ENCODE assay signal across 8 mouse cellular contexts in the genomic region with DNA sequence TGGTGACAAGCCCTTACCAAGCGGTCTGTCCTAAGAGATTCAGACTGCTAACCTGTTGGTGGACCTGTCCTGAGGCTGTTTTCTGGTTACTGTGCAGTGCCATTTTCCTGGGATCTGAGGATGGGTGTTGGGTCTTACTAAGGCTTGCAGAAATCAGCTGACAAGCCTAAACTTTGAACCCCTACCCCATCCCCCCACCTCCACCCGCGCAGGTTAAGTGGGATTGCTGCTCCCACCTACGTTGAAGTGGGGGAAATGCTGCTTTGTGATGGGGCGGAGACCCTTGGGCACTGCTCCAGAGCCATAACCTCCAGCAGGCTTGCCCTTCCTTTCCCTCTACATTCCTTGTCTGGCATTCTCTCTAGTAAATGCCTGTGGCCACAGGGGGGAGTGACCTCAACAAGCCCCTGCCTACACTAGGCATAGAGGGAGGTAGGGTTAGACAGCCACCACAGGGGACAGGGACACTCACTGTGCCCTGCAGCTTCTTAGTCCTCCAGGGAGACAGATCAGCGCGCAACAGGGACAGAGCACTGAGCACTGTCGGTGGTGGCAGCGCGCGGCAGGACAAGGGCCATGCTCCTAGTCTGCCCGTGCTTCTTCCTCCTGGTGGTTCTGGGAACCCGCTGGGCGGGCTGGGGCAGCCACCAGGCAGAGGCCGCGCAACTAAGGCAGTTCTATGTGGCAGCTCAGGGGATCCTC. TPM values are rescaled to one million over a fixed set of nuclear protein-coding genes. Genes with fewer than 3 reads are reported as not detected.
DNase-seq lines count a peak whose midpoint lies in the region; ATAC-seq lines count a peak whose summit lies in the region.

Gene F5, plus strand, starts transcription at position 452 of the 702 bp plus-strand sequence.

- no peak for DNase-seq in lung, postnatal 36 days
- no peak for DNase-seq in limb, embryonic 10.5 days (ENCODE audit: low spot score)
- DNase-seq in retina, embryonic 14.5 days (ENCODE audit: low spot score): peak; percentile 40
- DNase-seq in cerebellum, adult 11-12 months: no peak
- DNase-seq in spleen, postnatal 4 days (ENCODE audit: low spot score in 2 of 2): no peak
- no peak for DNase-seq in gastrocnemius, postnatal 14 days

- no peak within 1 kb of the TSS for H3K4me3 ChIP-seq in lung, embryonic 16.5 days (ENCODE audit: low read length)
- no peak within 1 kb of the TSS for H3K4me3 ChIP-seq in embryonic facial prominence, embryonic 13.5 days
- peak within 1 kb of the TSS; percentile 28 for H3K4me3 ChIP-seq in limb, embryonic 10.5 days

- 0 out of 2 replicates have a peak, but pooled peaks have one; percentile 34 for ATAC-seq in lung, embryonic 16.5 days (ENCODE audit: low read depth)
- no peak for ATAC-seq in embryonic facial prominence, embryonic 13.5 days (ENCODE audit: insufficient number of reproducible peaks, insufficient read depth, low FRiP score, low TSS enrichment, low read depth)

- H3K27me3 ChIP-seq in lung, embryonic 16.5 days (ENCODE audit: control insufficient read depth, insufficient read depth, low read depth, low read length): no peaks in the 10 kb centered on the region
- peaks cover 5% of the 10 kb centered on the region for H3K27me3 ChIP-seq in embryonic facial prominence, embryonic 13.5 days
- H3K27me3 ChIP-seq in limb, embryonic 10.5 days (ENCODE audit: low read depth, poor library complexity, severe bottlenecking): no peaks in the 10 kb centered on the region

- H3K4me1 ChIP-seq in lung, embryonic 16.5 days (replicated peaks; ENCODE audit: control insufficient read depth, insufficient read depth, low read length): no peaks in the 10 kb centered on the region; the same call in 1 of the 2 replicates
- H3K4me1 ChIP-seq in embryonic facial prominence, embryonic 13.5 days: peaks cover 5% of the 10 kb centered on the region; the same call in 1 of the 2 replicates
- H3K4me1 ChIP-seq in limb, embryonic 10.5 days: peaks cover 8% of the 10 kb centered on the region

- no peak within 1 kb of the TSS for H3K27ac ChIP-seq in lung, embryonic 16.5 days (ENCODE audit: low read length)
- H3K27ac ChIP-seq in embryonic facial prominence, embryonic 13.5 days: no peak within 1 kb of the TSS
- no peak within 1 kb of the TSS for H3K27ac ChIP-seq in limb, embryonic 10.5 days

- intact Hi-C loops in gastrocnemius, postnatal 14 days (cut with DNase I; ENCODE audit: low total_unique reads): no loop called here

- H3K36me3 ChIP-seq in lung, embryonic 16.5 days (ENCODE audit: control insufficient read depth, insufficient read depth, low read length): no peaks in the 10 kb centered on the region
- H3K36me3 ChIP-seq in embryonic facial prominence, embryonic 13.5 days: no peaks in the 10 kb centered on the region
- H3K36me3 ChIP-seq in limb, embryonic 10.5 days: no peaks in the 10 kb centered on the region

- no peaks in the 10 kb centered on the region for H3K9me3 ChIP-seq in lung, embryonic 16.5 days (ENCODE audit: control insufficient read depth, low read length)
- no peaks in the 10 kb centered on the region for H3K9me3 ChIP-seq in embryonic facial prominence, embryonic 13.5 days
- no peaks in the 10 kb centered on the region for H3K9me3 ChIP-seq in limb, embryonic 10.5 days (replicated peaks)

- 9% methylated on average over 16 of the region's 16 CpGs for WGBS in lung, embryonic 16.5 days
- 12% methylated on average over 16 of the region's 16 CpGs for WGBS in embryonic facial prominence, embryonic 13.5 days
- 13% methylated on average over 16 of the region's 16 CpGs for WGBS in limb, embryonic 10.5 days

- H3K4me2 ChIP-seq in lung, embryonic 16.5 days (ENCODE audit: low read depth, low read length): peak within 1 kb of the TSS; percentile 24; the same call in 1 of the 2 replicates
- peak within 1 kb of the TSS; percentile 18; the same call in 1 of the 2 replicates for H3K4me2 ChIP-seq in embryonic facial prominence, embryonic 13.5 days

- no peak within 1 kb of the TSS for H3K9ac ChIP-seq in lung, embryonic 16.5 days (ENCODE audit: low read length)
- peak within 1 kb of the TSS; percentile 55; the same call in 1 of the 2 replicates for H3K9ac ChIP-seq in embryonic facial prominence, embryonic 13.5 days

RNA-seq across cellular contexts. Expression of gene F5, which starts in this region (rescaled TPM):
- polyA plus RNA-seq in lung, embryonic 16.5 days (2015; fragmentation: Nextera tagmentation; extraction: Ambion mirVana): 0.29 and 0.41 TPM in 2 replicates
- polyA plus RNA-seq in embryonic facial prominence, embryonic 13.5 days (2015; fragmentation: Nextera tagmentation; extraction: Ambion mirVana): 0.14 and 0.30 TPM in 2 replicates
- 0.24 and 0.29 TPM in 2 replicates for polyA plus RNA-seq in limb, embryonic 10.5 days (2016; fragmentation: Nextera tagmentation; extraction: Ambion mirVana)
- total RNA-seq in gastrocnemius, postnatal 14 days (2021): under 1 TPM; 0.07 to 0.14 TPM

Comparison
In these comparisons a context has a peak if more than half of its experiments do, and no peak if none do; other contexts are left out.
1. Peak in ATAC-seq and H3K4me2 ChIP-seq in lung, embryonic 16.5 days; RNA of the gene not detected or under 1 TPM.